Mouse (Mus musculus): ENCODE results near the gene Aplp1.
"Not testable (repeated sequence)": the region's sequence is repeated elsewhere in the genome, so short reads cannot be mapped to it uniquely, and the experiment has no call there.

DNA sequence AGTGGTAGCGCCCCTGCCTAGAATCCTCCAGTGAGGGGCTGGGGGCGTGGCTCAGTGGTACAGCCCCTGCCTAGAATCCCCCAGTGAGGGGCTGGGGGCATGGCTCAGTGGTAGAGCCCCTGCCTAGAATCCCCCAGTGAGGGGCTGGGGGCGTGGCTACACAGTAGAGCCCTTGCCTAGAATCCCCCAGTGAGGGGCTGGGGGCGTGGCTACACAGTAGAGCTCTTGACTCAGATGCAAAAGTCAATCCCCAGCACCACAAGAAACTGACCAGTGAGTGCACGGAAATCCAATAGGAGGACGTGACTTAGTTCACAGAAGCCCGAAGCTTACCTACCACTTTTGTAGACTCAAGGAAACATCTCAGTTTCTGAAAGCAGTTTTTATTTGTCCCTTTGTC, 30.8 kb upstream of the Aplp1 start:
- TF ChIP-seq CTCF (IDR thresholded peaks at IDR 0.05; ENCODE audit: low read depth, low read length); POLR2A (IDR thresholded peaks at IDR 0.05; ENCODE audit: insufficient read depth, low read length); EP300 (IDR thresholded peaks at IDR 0.05; ENCODE audit: insufficient read depth, low read depth, low read length): not testable (repeated sequence)
